Comparison of ENCODE assay signal across 18 mouse cellular contexts in the genomic region with DNA sequence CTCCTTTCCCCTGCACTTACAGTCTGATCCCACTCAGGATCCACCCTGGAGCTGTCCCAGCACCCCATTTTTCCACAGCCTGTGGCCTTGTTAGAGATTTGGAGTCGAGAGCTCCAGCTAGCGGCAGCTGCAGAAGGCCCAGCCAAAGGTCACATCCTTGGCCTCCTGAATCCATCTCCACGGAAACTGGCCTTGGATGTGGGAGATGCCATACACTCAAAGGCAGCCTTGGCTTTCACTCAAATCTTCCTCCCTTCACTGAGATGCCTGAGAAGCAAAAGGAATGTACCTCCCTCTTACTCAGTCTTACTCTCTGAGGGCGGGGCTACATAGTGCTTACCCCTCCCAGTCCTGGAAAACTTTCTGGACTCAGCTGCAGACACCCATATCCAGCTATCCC. TPM values are rescaled to one million over a fixed set of nuclear protein-coding genes. Genes with fewer than 3 reads are reported as not detected.
A peak's percentile ranks its signal among the peaks of the same experiment; 100 is the strongest.
DNase-seq lines count a peak whose midpoint lies in the region.
"Had no signal": no experiment of that assay in that cellular context is flagged by ENCODE, and none has a peak within 500 bp of the region (broad histone marks: within the 10 kb centered on the region; RNA-seq: fewer than 3 reads in every experiment).

No protein-coding gene starts in this region.

- H3K4me3 ChIP-seq in heart, embryonic 10.5 days, result no peak overlapping the region
- H3K4me3 ChIP-seq: liver, embryonic 12.5 days; midbrain, embryonic 12.5 days had no signal

- no peaks in the 10 kb centered on the region for H3K4me1 ChIP-seq in heart, embryonic 10.5 days
- H3K4me1 ChIP-seq: liver, embryonic 12.5 days; midbrain, embryonic 12.5 days had no signal

- intact Hi-C loops in left cerebral cortex, postnatal 4 days (cut with DNase I), result no loop called here
- intact Hi-C loops in left cerebral cortex, postnatal 36 days (cut with DNase I), result no loop called here

- no peaks in the 10 kb centered on the region for H3K9me3 ChIP-seq in heart, embryonic 10.5 days
- H3K9me3 ChIP-seq: liver, embryonic 12.5 days; midbrain, embryonic 12.5 days had no signal

- DNase-seq in heart, adult 11 months, result peak; percentile 91
- no peak for DNase-seq in heart, embryonic 10.5 days (ENCODE audit: low spot score)
- peak; percentile 16 for DNase-seq in left cerebral cortex, postnatal 4 days
- no peak for DNase-seq in left cerebral cortex, postnatal 36 days (ENCODE audit: low spot score in 2 of 2)
- peak; percentile 43 to 52 for DNase-seq in right cerebral cortex, postnatal 10 days (ENCODE audit: low spot score in 2 of 2)
- no peak for DNase-seq in right cerebral cortex, adult 2 months (ENCODE audit: low spot score in 2 of 2)
- DNase-seq in embryo, embryonic 9.5 days (ENCODE audit: extremely low spot score), result peak; percentile 17
- no peak for DNase-seq in kidney, adult 11 months
- DNase-seq: gastrocnemius, postnatal 25 days; heart, postnatal 14 days; kidney, adult 9 months; kidney, postnatal 36 days; right cerebral cortex, postnatal 25 days; thymus, postnatal 36 days had no signal

- H3K27me3 ChIP-seq in heart, embryonic 10.5 days (ENCODE audit: insufficient read depth, poor library complexity, severe bottlenecking), result peaks cover 19% of the 10 kb centered on the region; the same call in 1 of the 2 replicates
- H3K27me3 ChIP-seq: liver, embryonic 12.5 days; midbrain, embryonic 12.5 days had no signal

- WGBS in heart, embryonic 10.5 days, result 84% methylated on average over 4 of the region's 4 CpGs

- H3K36me3 ChIP-seq in heart, embryonic 10.5 days, result no peaks in the 10 kb centered on the region
- H3K36me3 ChIP-seq: liver, embryonic 12.5 days; midbrain, embryonic 12.5 days had no signal

- no peak overlapping the region for H3K27ac ChIP-seq in heart, embryonic 10.5 days
- H3K27ac ChIP-seq: liver, embryonic 12.5 days; midbrain, embryonic 12.5 days; stomach, postnatal 0 days had no signal

RNA-seq across cellular contexts. Expression of a gene that starts 56.2 kb away (rescaled TPM):
- polyA plus RNA-seq in heart, embryonic 10.5 days (2016; fragmentation: Nextera tagmentation; extraction: Ambion mirVana), result 0.21 and 1.1 TPM in 2 replicates
- 1 to 10 TPM; 1.7 to 2.2 TPM for total RNA-seq in left cerebral cortex, postnatal 4 days (2021)
- 1 to 10 TPM; 2.4 to 3.4 TPM for total RNA-seq in left cerebral cortex, postnatal 36 days (2021)
- polyA plus RNA-seq: liver, embryonic 12.5 days; Patski had no signal

Comparison
In these comparisons a context has a peak if more than half of its experiments do, and no peak if none do; other contexts are left out.
1. DNase-seq: peak in heart, adult 11 months (single experiment), left cerebral cortex, postnatal 4 days (single experiment), right cerebral cortex, postnatal 10 days (2 of 2) and embryo, embryonic 9.5 days (single experiment); none in heart, embryonic 10.5 days (single experiment), left cerebral cortex, postnatal 36 days (0 of 2), right cerebral cortex, adult 2 months (0 of 2) and kidney, adult 11 months (single experiment).